Mouse (Mus musculus) ES-CJ7 (cell line): ENCODE results near the gene Asic2.
A peak's percentile ranks its signal among the peaks of the same experiment; 100 is the strongest.

Experiments used
- DNase-seq: peaks from one replicate; pipeline ENCODE4 v3.0.0; 2011; ENCODE audit warnings: low read depth, low spot score

The Asic2 gene

GRCm38 (mm10) chr11:81111626-81112025 is 856.6 kb downstream of the Asic2 start:
- DNase-seq = no peak

DNA sequence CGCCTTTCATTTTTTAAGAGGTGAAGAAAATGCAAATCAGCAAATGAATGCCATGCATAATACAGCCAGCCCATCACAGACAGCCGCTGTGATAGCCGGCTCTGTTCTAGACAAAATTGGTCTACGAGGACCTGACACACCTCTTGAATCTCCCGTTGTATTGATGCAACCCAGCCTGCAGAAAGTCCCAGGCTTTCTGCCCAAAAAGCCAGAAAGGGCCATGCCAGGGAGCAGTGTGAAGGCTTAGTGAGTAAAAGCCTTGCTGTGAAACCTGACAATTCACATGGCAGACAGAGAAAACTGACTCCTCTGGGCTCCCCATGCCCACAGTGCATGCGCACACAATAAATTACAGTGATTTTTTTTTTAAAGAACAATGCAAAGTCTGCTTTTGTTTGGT is 858.2 kb downstream of the Asic2 start:
- no peak for DNase-seq

- no peak for DNase-seq
Measured at GRCm38 (mm10) chr11:81106949-81107348, 861.3 kb downstream of the Asic2 start.

GRCm38 (mm10) chr11:81100829-81101228 is 867.4 kb downstream of the Asic2 start:
- DNase-seq = no peak

- no peak for DNase-seq
Measured at GRCm38 (mm10) chr11:81096011-81096410, 872.2 kb downstream of the Asic2 start.

DNA sequence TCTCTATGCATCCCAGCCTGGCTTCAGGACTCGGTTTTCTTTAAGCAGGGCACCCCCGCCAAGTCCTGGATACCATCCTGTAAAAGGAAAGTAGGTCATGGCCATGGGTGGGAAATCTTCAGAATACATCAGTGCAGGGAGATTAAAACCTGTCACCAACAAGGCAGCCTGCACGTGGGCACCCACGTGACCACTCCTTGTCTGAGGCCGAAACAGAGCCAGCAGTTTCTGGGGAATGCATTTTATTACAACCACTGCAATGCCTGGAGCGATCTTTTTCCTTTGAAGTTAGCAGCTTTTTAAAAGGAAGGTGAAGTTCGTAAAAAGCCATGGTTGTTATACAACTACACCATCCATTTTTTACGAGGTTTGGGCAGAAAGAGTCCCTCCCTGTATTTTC is 873.7 kb downstream of the Asic2 start:
- DNase-seq = no peak

GRCm38 (mm10) chr11:81092161-81092560 is 876.1 kb downstream of the Asic2 start:
- no peak for DNase-seq

DNA sequence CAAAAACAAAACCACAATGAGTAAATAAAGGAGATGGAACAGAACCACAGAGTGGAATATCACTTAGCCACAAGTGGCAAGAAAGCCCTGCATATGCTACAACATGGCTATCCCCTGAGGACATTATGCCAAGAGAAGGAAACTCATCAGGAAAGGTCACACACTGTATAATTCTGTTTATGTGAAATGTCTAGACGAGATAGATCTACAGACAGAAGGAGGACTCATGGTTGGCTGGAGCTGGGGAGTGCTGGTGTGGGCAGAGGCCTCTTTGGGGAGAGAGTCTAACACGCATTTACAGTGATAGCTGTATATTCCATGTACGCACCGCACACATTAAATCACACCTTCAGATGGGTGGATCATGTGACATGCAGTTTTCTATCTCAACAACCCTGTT is 884.4 kb downstream of the Asic2 start:
- DNase-seq = no peak

- no peak for DNase-seq
Measured at GRCm38 (mm10) chr11:81080076-81080805, 888.0 kb downstream of the Asic2 start.

- no peak for DNase-seq
Measured at GRCm38 (mm10) chr11:81079237-81079636, 889.0 kb downstream of the Asic2 start.

DNA sequence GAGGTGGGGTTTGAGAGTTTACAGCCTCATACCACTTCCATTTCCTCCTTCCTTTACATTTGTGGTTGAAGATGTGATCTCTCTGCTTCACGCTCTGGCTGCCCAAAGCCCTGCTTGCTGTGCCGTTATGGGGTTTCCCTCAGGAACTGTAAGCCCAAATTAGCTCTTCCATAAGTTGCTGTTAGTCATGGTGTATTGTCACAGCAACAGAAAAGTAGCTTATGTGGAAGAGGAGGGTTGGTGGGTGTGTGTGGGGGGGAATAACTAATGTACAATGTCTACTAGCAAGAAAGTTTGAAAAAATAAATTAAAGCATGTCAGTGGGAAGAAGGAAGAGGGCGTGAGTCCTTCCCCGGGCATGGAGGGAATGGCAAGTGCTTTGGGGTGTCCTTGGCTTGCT is 896.4 kb downstream of the Asic2 start:
- DNase-seq = no peak

GRCm38 (mm10) chr11:81065386-81065785 is 902.9 kb downstream of the Asic2 start:
- DNase-seq = no peak

- no peak for DNase-seq
Measured at GRCm38 (mm10) chr11:81064006-81064405, 904.3 kb downstream of the Asic2 start.

DNA sequence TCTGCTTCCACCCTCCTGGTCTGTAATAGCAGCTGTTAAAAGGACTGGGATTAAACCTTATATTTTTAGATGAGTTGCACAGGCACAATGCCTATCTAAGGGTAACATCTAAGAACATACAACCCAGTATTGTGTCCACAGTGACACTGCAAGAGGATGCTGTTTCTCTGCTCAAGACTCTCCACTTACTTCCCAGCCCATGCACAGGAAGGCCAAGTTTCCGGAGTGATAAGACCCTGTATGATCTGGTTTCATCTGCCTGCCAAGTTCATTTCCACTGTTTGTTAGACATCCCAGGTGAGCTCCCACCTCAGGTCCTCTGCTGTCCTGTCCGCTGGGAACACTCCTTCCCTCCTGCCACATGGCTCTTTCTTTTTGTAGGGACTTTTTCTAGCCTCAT is 908.2 kb downstream of the Asic2 start:
- no peak for DNase-seq

GRCm38 (mm10) chr11:81059546-81059945 is 908.7 kb downstream of the Asic2 start:
- no peak for DNase-seq

GRCm38 (mm10) chr11:81057506-81057905 is 910.8 kb downstream of the Asic2 start:
- DNase-seq = no peak

- DNase-seq = no peak
Measured at GRCm38 (mm10) chr11:81056776-81057175, 911.5 kb downstream of the Asic2 start.

DNA sequence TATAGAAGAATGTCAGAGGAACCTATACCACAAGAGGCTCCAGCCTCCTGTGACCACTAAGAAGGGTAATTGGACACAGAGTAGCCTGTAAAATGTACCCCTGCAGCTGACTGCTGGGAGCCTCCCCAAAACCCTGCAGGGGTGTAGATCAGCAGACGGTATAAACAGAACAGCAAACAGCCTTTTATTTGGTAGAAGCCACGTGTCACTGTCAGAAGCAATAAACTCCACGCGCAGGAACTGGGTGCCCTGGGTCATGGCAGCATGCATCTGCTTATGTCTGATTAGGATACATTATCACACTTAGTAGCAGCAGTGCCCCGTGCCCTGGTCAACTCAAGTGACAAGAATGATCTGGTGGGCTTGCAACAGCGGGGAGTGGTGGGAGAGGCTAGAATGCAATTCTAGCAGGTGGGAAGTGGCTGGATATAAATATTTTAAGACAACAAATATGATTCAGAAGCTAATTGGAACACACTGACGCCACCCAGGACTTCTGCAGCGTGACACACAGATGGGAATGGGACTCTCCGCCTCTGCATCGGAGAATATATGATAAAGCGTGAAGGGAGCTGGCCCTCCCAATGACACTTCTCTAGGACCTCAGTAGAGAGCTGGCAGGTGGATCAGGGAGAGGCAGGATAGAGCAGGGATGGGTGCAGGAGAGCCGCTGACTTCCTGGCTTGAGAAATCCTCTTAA is 912.7 kb downstream of the Asic2 start:
- no peak for DNase-seq

DNA sequence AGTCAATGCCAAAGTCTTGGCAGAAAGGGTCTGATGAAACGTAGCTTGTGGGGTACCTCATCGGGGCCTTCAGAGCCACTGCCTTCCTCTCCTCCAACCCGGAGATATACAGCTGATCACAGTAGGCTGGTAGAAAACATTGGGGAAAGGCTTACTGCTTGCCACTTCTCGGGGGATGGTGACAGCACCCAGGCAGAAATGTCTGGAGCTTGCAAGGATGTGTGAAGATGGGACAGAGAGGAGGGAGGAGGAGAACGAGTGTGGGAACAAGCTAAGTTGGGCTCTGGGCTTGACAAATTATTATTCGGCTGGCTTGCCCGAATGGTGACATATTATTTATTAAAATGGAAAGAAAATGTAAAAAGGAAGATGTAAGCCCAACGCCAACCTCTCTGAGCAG is 914.4 kb downstream of the Asic2 start:
- no peak for DNase-seq

DNA sequence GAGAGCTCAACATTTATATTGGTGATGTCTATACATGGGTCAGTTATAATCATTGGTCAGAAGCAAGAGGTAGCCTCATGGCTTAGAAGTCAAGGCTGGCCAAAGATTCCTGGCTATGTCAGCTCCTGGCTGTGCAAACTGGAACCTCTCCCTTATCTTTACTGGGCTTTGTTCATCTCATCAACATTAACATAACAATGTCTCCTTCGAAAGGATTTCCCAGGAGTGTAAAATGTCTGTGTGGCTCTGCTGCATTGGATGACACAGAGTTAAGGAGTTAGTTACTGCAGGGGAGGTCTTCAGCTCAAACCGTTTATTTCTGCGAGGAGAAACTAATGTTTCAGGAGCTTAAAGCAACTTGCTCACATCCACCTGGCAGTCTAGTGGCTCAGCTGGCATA is 926.6 kb downstream of the Asic2 start:
- DNase-seq = peak; percentile 47

DNA sequence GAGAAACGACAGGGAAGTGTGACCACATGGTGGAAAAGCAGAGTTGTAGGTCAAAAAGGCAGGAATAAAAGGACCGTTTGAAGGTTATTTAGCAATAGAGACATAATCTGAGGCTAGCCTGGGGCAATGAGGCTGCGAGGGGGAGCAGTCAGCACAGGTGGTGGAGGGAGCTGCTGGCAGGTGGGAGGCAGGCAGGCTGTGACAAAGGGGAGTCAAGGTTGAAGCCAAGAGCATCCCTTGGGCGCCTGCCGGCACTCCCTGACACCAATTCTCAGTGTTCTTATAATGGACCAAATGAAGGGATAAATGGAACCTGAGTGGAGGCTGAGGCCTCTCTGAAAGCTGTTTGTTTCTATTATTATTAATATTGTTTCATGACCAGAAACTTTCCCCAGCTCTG is 928.3 kb downstream of the Asic2 start:
- DNase-seq = no peak

DNA sequence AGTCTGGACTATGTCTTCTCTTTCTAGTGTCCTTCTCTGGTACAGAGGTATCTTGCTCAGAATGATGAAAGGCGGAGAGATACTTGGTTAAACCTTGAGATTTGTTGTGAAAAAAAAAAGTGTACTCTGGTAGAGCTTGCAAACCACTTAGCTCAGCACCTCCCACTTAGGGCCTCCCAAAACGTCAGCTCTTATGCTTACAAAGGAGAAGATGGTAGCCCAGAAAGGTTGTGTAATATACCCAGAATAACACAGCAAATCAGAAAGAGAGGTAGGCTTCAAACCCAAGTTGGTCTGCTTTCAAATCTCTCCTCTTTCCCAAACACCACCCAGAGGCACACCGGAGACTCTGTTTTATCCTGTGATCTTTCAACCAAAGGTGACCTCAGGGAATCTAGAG is 936.1 kb downstream of the Asic2 start:
- no peak for DNase-seq

DNA sequence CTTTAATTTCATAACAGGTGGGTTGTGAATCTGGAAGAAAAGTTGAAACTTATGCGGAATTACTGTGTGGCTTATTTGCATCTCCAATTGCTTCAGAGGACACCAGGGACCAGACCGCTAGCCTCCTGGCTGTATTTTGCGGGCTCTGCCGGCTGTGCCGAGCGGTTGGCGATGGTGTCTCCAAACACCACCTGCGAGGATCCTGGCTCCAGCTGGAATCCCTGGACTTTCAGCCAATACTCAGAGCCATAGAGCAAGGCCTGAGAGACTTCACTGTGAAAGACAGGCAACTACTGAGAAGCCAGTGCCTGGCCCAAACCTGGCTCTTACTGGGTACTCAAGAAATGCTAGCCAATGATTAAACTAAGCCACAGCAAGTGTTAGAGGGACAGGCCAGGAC is 953.5 kb downstream of the Asic2 start:
- no peak for DNase-seq
